Mouse (Mus musculus) limb, embryonic 11.5 days (tissue): ENCODE data around the gene Prmt3. TPM values are rescaled to one million over a fixed set of nuclear protein-coding genes. Genes with fewer than 3 reads are reported as not detected.

Experiments
- ATAC-seq: fragments of 200-750 bp; cut with Nextera tagmentation; 2 replicates; pipeline ENCODE4 v1.8.0; 2017; ENCODE audit warnings: low read depth; ENCODE audit not compliant: insufficient number of reproducible peaks, low FRiP score, low TSS enrichment
- DNase-seq: peaks from one replicate; pipeline ENCODE4 v3.0.0-alpha.2; 2015; ENCODE audit warnings: low spot score
- H3K27ac ChIP-seq: fragments of 300-500 bp; sonication (generic); replicated peaks from 2 replicates; pipeline ENCODE4 v1.5.1; 2014; ENCODE audit warnings: low read depth, mild to moderate bottlenecking, low read length
- H3K27me3 ChIP-seq: fragments of 300-500 bp; sonication (generic); 2 replicates; pipeline ENCODE4 v1.6.1; 2014; ENCODE audit warnings: mild to moderate bottlenecking, low read length, mixed read lengths; ENCODE audit not compliant: control insufficient read depth, insufficient read depth
- H3K36me3 ChIP-seq: fragments of 300-500 bp; sonication (generic); 2 replicates; pipeline ENCODE4 v1.6.1; 2014; ENCODE audit warnings: mild to moderate bottlenecking, low read length, moderate library complexity, mixed read lengths; ENCODE audit not compliant: control insufficient read depth, insufficient read depth
- H3K4me1 ChIP-seq: fragments of 300-500 bp; sonication (generic); 2 replicates; pipeline ENCODE4 v1.6.1; 2014; ENCODE audit warnings: low read length, mixed read lengths; ENCODE audit not compliant: control insufficient read depth, insufficient read depth
- H3K4me2 ChIP-seq: fragments of 300-500 bp; sonication (generic); 2 replicates; pipeline ENCODE4 v1.6.1; 2014; ENCODE audit warnings: low read depth, mild to moderate bottlenecking, moderate library complexity; ENCODE audit not compliant: severe bottlenecking
- H3K4me3 ChIP-seq: fragments of 300-500 bp; sonication (generic); 2 replicates; pipeline ENCODE4 v1.5.1; 2014; ENCODE audit warnings: low read depth, low read length
- H3K9ac ChIP-seq: fragments of 300-500 bp; sonication (generic); 2 replicates; pipeline ENCODE4 v1.6.1; 2014; ENCODE audit warnings: mild to moderate bottlenecking, low read length
- H3K9me3 ChIP-seq: fragments of 300-500 bp; sonication (generic); 2 replicates; pipeline ENCODE4 v1.6.1; 2016; ENCODE audit warnings: low read length; ENCODE audit not compliant: control insufficient read depth
- whole genome bisulfite sequencing: fragments of 180-500 bp; shearing (Covaris S2); extraction: QIAGEN DNeasy Blood & Tissue Kit; methylation state at CpG from one replicate; pipeline ENCODE4 v1.1.7; 2014; 5-methylcytosine and 5-hydroxymethylcytosine counted together
- polyA plus RNA-seq: library from polyadenylated mRNA; unstranded; fragments of >200 nt; fragmentation: Nextera tagmentation; extraction: Ambion mirVana; gene quantifications from 2 replicates; pipeline ENCODE4 v1.2.1, GENCODE M21; 2014

Gene Prmt3
- polyA plus RNA-seq, 1 experiment from 2014 or later = 54.4 TPM

GRCm38 (mm10) chr7:49902003-49902552 is 123.9 kb downstream of the Prmt3 start:
- ATAC-seq (no peak), DNase-seq (no peak)
- no peak overlapping the region for H3K9ac ChIP-seq
- H3K4me3 ChIP-seq = no peak overlapping the region
- peaks cover 19% of the 10 kb centered on the region for H3K27me3 ChIP-seq
- no peaks in the 10 kb centered on the region for H3K36me3 ChIP-seq
- no peak overlapping the region for H3K4me2 ChIP-seq
- no peaks in the 10 kb centered on the region for H3K4me1 ChIP-seq
- WGBS = 42% methylated on average over 9 of the region's 9 CpGs
- no peak overlapping the region for H3K27ac ChIP-seq
- H3K9me3 ChIP-seq = no peaks in the 10 kb centered on the region

GRCm38 (mm10) chr7:49907191-49908171 is 129.3 kb downstream of the Prmt3 start:
- DNase-seq = no peak
- Histone ChIP-seq H3K9me3 (no peaks in the 10 kb centered on the region), H3K27me3 (peaks cover 72% of the 10 kb centered on the region), H3K9ac (no peak overlapping the region), H3K4me1 (no peaks in the 10 kb centered on the region), H3K4me3 (no peak overlapping the region), H3K36me3 (no peaks in the 10 kb centered on the region), H3K27ac (no peak overlapping the region), H3K4me2 (no peak overlapping the region)
- no peak for ATAC-seq
- WGBS = 1% methylated on average over 28 of the region's 28 CpGs

Other genes with a start within 250 kb of the Prmt3 start
- gene Dbx1, start 141.5 kb upstream of the Prmt3 start, polyA plus RNA-seq = not detected in 2 replicates
- gene Htatip2, start 19.2 kb upstream of the Prmt3 start, polyA plus RNA-seq = 2.5 and 3.8 TPM in 2 replicates
- not detected in 2 replicates for gene Slc6a5, start 131.8 kb downstream of the Prmt3 start, polyA plus RNA-seq
- 0.65 and 1.9 TPM in 2 replicates for gene Nell1, start 196.5 kb downstream of the Prmt3 start, polyA plus RNA-seq